Mouse (Mus musculus) brain, embryonic 14.5 days (tissue): ENCODE results near the gene Vdr.

Source experiments
- CTCF ChIP-seq: fragments of 200-500 bp; IDR thresholded peaks from 2 replicates; pipeline ENCODE4 v1.5.1; 2012; ENCODE audit warnings: inconsistent platforms, mild to moderate bottlenecking, moderate library complexity, borderline replicate concordance; ENCODE audit not compliant: insufficient read depth, insufficient read length; ENCODE audit errors: extremely low read depth
- POLR2A ChIP-seq: fragments of 200-500 bp; IDR thresholded peaks from 2 replicates; pipeline ENCODE4 v1.6.1; 2012; ENCODE audit warnings: mild to moderate bottlenecking, inconsistent platforms, borderline replicate concordance; ENCODE audit not compliant: poor library complexity, insufficient read depth, insufficient read length, severe bottlenecking; ENCODE audit errors: extremely low read depth

DNA sequence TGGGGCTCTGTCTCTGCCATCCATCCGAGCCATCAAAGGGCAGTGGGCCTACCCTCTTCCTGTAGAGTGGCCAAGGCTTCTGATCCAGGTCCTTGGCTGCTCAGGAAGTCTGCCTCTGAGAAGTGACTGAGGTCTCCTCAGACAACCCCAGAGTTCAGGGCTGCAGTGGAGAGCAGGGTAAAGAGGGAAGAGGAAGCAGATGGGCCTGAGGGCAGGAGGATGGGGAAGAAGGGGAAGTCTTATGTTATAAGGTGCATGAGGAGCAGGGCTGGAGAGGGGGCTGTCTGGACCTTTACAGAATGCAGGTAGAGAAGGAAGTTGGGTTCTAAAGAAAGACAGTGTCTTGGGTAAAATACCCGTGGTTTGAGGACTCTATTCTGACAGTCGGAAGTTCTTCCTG is 39.3 kb upstream of the Vdr start:
- TF ChIP-seq POLR2A (no peak), CTCF (no peak)
